Mouse (Mus musculus): ENCODE data around the gene Ell.
"Not testable (repeated sequence)": the region's sequence is repeated elsewhere in the genome, so short reads cannot be mapped to it uniquely, and the experiment has no call there.

The Ell gene

DNA sequence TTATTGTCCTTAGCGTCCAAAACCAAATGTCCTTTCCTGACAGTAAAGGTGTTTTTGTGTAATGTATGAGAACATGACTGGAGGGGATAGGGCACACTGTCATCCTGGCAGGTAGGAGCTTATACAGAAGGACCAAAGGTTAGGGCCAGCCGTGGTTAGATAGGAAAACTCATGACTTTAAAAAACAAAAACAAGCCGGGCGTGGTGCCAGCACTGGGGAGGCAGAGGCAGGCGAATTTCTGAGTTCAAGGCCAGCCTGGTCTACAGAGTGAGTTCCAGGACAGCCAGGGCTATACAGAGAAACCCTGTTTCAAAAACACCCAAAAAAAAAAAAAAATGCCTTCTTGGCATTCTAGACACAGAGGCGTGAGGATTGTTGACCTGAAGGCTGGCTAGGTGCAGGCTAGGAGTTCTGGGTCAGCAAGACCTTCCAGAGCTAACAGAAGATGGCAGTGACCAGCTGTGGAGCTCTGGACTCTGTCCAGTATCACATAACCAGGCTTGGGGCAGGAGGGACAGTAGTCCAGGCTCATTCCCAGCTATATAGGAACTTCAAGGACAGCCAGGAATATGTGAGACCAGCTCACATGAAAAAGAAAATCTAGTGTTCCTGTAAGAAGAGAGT lies 24.6 kb downstream of the Ell start:
- DNase-seq (ENCODE audit: low spot score): no peak

DNA sequence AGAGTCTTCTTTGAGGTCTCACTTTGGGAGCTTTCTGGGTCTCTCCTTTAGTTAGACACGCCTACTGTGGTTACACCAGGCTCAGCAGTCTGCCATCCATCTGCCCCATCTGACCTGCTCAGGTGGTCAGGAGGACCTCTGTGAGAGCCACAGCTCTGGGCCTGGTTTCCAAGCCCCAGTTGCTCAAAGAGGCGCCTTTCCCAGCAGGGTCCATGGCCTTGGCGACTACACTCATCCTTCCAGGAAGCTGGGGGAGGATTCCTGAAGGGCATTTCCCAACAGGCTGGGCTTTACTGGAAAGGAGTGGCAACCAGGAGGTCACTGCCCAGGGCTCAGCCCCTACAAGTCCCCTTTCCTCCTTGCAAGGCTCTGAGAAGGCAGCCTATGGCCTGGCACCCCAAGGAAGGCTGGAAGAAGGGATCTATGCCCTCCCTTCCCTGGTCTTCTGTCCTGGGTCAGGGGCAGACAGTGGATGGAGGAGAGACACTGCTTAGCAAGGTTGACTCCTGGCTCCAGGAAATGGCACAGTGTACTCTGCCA lies 25.5 kb downstream of the Ell start:
- DNase-seq (ENCODE audit: low spot score): no peak

DNA sequence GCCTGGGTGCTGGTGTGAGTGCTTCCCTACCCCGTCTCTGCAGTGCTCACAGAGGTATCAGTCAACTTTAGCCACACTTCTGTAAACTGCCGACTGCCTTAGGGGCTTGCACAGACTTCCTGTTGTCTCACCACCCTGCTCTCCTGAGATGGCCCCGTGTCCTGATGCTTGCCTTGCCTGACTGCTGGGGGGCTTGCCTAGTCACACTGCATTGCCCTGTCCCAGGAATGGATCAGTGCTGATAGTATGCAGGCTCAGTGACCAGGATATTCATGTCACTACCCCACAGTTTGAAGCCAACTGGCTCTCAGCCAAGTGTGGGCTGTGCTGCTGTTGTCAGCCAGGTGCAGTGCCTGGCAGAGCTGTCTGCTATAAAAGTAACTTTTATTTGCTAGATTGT lies 26.3 kb downstream of the Ell start:
- no peak for DNase-seq (ENCODE audit: low spot score)

DNA sequence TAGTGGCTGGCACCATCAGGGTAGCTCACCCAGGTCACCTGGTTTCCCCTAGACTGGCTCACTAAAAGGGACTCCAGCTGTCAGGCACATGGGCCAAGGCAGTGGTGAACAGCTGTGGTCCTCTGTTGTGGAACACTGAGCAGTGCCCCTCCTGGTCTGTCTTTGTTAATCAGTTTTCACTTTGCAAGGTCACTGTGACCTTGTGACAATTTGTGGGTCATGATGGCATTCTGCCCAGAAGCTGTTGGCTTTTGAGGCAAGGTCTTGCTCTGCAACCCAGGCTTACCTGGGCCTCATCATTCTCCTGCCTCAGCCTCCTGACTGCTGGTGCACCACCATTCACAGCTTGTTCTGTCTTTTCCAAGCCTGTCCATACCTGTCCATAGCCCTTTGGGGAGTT lies 31.1 kb downstream of the Ell start:
- no peak for DNase-seq (ENCODE audit: low spot score)

DNA sequence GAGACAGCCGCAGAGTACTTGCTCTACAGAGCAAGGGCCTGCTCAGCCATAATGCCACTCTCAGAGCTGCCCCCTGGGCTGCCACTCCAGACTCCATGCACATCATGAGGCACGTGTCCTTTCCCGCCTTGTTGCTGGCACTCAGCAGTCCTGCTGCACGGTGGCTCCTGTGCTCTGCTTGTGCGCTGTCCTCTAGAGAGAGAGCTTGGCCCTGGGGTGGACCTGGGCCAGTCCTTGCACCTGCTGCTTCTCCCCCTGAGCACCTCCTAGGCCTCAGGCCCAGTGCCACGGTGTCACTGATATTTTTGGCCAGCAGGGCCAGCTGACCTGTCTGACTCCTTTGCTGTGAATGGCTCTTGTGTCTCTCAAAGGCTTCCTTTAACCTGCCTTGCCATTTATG lies 31.7 kb downstream of the Ell start:
- DNase-seq (ENCODE audit: low spot score): no peak

DNA sequence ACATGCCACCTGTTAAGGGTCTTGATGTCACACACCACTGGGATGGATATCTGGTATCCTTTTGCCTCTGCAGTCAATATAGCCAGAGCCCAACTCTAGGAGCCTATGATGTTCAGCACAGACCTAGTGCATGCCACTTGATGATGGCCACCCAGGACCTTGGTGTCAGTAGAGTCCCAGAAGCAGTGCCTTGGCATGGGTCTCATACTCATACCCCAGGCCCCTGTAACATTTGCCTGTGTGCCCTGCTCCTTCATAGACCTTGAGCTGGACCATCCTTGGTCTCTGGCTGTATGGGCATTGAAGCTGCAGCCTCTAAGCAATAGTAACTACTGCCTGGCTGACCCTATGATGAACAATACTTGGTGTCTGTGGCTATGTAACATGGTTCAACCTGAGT lies 35.0 kb downstream of the Ell start:
- DNase-seq (ENCODE audit: low spot score): no peak

DNA sequence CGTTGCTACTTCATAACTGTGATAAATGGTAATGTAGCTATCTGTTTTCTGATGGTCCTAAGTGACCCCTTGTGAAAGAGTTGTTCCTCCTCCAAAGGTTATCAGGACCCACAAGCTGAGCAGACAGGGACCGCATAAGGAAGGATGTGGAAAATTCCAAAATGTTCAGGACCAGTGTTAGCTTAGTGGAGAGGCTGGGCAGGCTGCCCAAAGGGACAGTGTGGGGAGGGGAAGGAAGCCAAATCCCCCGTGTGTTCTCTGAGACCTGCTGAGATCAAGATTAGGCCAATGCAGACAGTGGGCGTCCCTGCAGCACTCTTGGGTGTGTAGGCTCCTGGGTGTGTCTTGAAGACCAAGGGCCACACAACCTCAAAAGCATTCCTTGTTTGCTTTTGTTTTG lies 35.7 kb downstream of the Ell start:
- no peak for DNase-seq (ENCODE audit: low spot score)

DNA sequence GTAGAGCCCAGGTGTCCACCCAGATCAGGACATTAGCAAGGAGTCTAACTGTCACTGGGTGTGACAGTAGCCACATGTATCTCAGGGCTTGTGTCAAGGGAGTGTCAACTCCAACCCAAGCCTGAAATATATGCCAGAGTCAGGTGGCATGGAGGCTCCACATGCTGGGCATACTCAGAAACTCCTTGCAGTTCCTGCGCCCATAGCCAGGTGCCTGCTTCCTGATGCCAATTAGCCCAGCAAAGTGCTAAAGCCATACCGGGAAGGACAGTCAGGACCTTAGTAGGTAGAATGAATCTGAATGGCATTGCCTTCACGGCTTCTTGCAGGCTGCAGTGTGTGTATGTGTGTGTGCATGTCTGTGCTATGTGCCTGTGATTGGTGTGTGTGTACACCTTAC lies 38.0 kb downstream of the Ell start:
- DNase-seq (ENCODE audit: low spot score): no peak

DNA sequence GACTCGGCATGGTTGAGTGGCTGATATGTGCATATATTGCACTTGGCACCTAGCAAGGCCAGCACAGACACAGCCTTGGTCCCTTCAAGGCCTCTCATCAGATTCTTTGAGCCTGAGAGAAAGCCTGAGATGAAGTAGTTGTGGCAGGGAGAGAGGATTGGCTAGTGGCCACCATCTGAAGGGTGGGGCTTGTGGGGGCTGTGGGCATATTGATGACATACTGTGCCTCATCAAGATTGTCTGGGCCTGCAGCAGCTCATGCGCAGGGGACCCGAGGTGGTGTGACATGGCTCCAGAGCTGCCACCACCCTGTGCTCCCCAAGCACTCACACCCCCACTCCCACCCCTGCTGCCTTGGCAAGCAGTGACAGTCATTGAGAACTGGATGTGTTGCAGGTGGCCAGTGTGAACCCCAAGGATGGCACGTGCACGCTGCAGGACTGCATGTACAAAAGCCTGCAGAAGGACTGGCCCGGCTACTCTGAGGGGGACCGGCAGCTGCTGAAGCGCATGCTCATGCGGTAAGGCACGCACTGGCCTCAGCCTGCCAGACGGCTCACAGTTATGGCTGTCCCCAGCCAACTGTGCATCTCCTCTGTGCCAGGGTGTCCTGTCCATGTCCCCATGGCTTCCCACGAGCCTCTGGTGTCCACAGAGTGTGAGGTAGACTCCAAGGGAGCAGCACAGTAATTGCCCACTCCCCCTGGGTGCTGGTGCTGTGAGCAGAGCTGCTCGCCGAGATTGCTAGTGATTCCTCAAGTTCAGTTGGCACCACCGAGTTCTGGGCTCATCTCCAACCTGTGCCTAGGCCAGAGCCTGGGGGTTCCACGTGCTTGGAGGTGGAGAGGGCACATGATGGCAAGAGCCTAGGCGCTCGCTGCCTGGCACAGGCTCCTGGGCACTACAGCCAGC lies 44.5 kb downstream of the Ell start:
- DNase-seq (ENCODE audit: low spot score): no peak

DNA sequence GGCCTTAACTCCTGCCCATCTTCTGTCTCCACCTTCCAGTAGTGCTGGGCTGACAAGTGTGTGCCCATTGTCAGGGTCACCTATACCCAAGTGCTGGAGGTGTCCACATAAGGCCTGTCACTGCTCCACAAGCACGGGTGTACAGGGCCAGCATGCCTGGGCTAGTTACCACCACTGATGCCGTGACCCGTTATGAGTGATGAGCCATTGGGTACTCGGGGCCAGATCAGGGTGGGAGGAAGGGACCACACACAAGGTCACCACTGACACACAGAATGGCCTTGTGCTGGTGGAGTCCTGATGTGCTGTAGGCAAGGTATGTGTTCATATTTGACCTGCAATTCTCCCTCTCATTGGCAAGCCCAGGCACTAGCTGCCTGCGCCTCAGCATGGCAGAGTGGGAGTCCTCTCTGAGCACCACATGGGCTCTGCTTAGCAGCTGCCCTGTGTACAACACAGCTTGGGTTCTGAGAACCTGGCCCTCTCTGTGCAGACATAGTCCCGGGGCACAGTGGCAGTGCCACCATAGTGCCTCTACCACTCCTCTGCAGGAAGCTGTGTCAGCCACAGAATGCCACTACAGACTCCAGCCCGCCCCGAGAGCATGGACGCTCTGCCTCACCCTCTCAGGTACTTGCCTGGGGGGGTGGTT lies 45.5 kb downstream of the Ell start:
- no peak for DNase-seq (ENCODE audit: low spot score)

DNA sequence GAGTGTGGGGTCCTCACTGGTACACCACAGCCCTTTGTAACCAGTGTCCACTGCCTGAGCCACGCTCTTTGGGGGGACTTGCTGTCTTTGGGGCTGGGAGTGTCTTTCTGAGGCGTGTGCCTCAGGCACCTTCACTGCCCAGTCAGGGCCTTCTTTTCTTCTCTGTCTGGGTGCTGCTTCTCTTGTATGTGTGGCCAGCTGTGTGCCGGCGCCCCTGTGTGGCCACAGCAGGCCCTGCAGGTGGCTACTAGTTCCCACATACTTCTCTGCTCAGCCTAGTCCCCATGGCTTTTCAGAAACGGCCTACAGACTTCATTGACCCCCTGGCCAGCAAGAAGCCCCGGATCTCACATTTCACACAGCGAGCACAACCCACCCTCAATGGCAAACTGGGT lies 46.0 kb downstream of the Ell start:
- DNase-seq (ENCODE audit: low spot score): no peak

DNA sequence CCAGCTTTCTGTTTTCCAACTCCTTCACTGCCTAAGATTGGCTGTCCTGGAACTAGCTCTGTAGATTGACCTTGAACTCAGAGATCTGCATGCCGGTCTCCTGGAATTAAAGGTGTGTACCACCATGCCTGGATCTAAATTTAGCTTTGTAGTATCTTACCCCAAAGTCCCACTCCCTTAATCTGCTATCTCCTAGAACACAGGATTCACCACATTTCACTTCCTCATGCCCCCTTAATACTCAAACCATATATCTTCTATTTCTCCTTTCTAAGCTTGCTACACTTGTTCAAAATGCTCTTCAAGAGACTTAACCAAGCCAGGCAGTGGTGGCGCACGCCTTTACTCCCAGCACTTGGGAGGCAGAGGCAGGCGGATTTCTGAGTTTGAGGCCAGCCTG lies 48.7 kb downstream of the Ell start:
- not testable (repeated sequence) for DNase-seq (ENCODE audit: low spot score)

DNA sequence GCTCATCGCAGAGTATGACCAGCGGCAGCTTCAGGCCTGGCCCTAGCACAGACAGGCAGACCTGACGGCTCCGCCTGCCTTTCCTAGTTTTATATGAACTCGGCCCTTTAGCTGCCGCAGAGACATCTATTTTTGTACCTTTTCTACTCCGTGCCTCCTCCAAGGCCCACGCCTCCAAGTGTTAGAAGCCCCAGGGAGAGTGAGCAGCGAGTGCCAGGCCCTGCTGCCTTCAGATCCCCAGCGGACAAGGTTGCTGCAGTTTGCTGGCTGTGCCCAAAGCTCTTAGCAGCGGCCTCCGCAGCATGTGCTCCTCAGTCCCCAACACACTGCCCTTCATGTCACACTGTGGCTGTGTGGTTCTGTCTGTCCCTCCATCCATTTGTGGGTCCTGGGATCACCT lies 52.3 kb downstream of the Ell start:
- DNase-seq (ENCODE audit: low spot score): no peak

DNA sequence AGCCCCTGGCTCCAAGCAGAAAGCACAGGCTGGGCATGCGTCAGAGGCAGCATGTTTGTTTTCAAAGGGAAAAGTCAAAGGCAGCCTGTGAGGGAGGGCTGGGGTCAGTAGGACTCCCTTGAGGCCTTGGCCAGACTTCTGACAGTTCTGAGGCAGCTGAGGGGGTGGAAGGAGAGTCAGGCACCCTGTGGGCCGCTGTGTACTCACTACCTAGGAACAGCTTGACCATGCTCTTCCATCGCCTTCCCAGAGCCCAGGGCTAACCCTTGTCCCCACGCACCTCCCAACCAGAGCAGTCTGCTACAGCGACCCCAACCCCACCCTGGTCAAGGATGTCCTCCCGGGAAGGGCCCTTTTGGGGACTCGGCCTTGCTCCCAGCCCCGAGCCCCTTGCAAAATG lies 53.9 kb downstream of the Ell start:
- DNase-seq (ENCODE audit: low spot score): no peak

DNA sequence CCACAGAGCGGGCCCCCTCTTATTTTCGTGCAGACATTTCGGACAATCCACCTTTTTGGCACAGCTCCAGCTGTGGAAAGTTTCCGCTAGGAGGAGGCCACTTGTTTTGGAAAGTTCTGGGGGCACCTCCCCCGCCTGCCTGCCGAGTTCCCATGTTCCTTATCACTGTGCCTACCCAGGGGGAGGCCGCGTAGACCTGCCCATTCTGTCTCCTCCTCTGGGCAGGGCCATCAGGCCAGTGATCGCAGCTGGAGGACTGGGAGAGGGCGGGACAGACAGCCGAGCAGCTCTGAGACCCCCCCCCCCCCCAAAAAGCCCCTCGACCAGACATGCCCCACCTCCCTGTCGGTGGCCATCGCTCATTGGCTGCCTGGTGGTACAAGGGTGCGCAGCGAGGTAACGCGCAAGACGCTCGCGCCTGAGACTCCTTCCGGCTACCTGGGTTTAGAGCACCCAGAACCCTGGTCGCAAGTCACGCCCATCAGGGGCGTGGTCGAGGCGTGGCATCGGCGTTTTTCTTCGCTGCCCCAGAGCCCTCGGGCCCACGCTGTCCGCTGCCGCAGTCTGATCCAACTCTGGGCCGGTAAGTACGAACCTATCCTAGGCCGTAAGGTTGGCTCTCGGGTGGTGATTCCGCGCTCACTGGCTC lies 54.8 kb downstream of the Ell start, which contains the start of gene Isyna1:
TSS of gene Isyna1 (plus strand) at position 413 of the 649 bp plus-strand sequence.
- peak; percentile 96 for DNase-seq (ENCODE audit: low spot score)

DNA sequence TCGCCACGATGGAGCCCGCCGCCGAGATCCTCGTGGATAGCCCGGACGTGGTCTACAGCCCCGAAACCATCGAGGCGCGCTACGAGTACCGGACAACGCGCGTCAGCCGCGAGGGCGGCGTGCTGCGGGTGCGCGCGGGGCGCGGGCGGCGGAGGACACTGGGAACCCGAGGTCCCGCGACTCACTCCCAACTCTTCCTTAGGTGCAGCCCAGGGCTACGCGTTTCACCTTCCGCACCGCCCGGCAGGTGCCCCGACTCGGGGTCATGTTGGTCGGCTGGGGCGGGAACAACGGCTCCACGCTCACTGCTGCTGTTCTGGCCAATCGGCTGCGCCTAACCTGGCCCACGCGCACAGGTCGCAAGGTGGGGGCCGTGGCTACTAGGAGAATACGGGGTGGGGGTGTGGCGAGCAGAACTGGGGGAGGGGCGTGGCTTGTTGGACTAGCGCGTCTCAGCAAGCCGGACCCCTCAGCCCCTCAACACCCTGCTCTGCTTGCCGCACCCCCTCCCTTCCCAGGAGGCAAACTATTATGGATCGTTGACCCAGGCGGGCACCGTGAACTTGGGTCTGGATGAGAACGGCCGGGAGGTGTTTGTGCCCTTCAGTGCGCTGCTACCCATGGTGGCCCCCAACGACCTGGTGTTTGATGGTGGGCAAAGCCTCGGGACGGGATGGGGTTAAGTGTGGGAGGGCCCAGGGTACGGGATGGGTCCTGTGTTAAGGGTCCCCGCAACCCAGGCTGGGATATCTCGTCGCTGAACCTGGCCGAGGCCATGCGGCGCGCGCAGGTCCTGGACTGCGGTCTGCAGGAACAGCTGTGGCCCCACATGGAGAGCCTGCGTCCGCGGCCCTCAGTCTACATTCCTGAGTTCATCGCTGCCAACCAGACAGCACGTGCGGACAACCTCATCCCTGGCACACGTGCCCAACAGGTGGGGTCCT lies 55.6 kb downstream of the Ell start:
- DNase-seq (ENCODE audit: low spot score): peak; percentile 35

DNA sequence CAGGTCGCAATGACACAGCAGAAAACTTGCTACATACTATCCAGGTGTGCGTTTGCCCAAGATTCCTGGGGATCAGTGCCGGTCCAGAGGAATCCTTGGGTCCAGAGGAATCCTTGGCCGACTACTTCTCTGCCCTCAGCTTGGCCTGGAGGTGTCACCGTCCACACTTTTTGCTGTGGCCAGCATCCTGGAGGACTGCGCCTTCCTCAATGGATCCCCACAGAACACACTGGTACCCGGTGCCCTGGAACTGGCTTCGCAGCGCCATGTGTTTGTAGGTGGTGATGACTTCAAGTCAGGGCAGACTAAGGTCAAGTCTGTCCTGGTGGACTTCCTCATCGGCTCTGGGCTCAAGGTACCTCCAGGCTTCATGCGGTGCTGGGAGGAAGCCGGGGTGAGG lies 56.6 kb downstream of the Ell start:
- DNase-seq (ENCODE audit: low spot score): no peak

DNA sequence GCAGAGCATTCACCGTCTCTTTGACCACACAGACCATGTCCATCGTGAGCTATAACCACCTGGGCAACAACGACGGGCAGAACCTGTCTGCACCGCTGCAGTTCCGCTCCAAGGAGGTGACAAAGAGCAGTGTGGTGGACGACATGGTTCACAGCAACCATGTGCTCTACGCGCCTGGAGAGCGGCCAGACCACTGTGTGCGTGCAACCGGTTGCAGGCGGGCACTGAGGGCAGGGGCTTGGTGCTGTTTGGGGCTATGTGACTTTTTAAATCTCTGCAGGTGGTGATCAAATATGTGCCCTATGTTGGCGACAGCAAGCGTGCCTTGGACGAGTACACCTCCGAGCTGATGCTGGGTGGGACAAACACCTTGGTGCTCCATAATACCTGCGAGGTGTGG lies 57.0 kb downstream of the Ell start:
- no peak for DNase-seq (ENCODE audit: low spot score)

DNA sequence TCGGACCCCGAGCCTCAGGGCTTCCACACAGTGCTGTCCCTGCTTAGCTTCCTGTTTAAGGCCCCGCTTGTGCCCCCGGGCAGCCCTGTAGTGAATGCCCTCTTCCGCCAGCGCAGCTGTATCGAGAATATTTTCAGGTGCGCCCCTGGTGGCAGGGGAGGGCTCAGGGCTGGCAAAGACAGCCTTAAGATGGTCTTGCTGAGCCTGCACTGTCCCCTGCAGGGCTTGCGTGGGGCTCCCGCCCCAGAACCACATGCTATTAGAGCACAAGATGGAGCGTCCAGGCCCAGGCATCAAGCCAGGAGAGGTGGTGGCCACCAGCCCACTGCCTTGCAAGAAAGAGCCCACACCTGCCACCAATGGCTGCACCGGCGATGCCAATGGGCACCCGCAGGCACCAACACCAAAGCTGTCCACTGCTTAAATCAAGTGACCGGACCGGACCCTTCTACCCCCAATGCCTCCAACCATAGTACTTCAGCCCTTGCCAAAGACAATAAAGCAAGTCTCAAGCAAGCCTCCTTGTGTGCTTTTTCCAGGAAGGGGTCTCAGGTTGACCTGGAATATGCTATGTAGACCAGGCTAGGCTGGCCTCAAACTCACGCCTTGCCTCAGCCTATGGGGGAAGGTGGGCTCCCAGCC lies 57.6 kb downstream of the Ell start:
- DNase-seq (ENCODE audit: low spot score): no peak

DNA sequence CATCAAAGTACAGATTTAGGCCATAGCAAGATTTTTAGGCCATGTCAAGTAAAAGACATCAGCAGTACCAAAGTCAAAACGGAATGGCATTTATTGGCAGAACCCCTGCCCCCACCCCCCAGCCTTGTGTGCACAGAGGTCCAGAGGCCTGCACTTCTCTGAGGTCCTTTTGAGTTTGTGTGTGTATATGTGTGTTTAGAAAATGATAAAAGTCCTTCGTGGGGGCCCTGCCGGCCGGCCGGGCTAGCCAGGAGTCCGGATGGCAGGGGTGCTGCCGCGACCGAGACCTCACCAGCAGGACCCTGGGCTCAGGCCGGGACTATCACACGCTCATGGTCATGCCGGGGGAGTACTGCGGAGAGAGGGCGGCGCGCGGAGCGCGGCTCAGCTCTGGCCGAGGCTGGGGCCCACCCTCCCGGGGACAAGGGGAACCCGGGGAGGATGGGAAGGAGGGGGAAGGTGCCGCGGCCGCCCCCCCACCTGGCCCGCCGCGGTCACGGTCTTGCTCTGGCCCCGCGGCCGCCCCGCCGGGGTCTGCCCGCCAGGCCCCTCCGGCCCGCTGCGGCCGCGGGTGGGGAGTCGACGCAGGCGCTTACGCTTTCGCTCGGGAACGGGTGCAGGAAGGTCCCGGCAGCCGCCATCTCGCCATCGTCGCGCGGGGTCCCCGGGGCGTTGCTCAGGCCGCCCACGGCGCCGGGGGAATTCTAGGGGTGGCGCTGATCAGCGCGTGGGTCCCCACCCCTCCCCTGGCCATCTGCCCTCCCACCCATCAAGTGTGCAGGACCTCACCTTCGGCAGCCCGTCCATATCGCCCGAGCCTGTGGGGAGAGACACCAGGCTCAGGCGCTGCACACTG lies 58.4 kb downstream of the Ell start:
- DNase-seq (ENCODE audit: low spot score): no peak

All from yolk sac, embryonic 10.5 days (tissue).